Mouse (Mus musculus): ENCODE data around the gene Spink4. TPM values are rescaled to one million over a fixed set of nuclear protein-coding genes. Genes with fewer than 3 reads are reported as not detected.

Spink4 gene
- polyA plus RNA-seq, 1 experiment from 2014 or later: 1.0 TPM

DNA sequence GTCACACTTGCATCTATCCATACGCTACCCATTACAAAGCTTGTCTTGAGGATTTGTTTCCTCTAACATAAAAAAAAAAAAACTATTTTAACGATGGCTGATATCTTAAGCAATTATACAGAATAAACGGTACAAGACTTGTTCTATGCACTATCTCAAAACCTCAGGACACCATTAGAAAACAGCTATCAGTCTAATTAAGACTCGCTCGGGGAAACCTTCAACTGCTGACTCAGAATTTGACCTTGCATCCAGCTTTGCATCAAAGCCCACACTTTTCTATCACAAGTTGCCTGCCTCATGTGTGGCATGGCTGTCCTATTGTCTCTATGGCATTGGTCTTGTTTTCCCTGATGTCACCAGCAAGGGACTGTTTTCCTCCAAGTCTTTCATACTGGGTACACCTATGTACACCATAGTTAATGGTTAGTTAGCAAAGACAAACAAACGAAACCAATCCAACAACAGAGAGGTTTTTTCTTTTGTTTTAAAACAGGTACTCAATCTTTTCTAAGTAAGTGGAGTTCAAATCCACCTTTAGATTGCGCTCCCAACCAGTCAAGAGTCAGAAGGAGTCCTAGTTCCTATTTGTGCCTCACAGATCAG is 26.8 kb downstream of the Spink4 start:
- 77% methylated on average over 7 of the region's 7 CpGs for WGBS
- Histone ChIP-seq H3K4me1 (replicated peaks; ENCODE audit: insufficient read depth, low read length) (peaks cover 14% of the 10 kb centered on the region), H3K4me2 (ENCODE audit: low read length) (peak overlapping the region; percentile 76), H3K36me3 (ENCODE audit: insufficient read depth, low read length) (peaks cover 31% of the 10 kb centered on the region), H3K9ac (ENCODE audit: low read depth, low read length) (peak overlapping the region; percentile 85; the same call in 1 of the 2 replicates), H3K27me3 (ENCODE audit: insufficient read depth, low read length) (no peaks in the 10 kb centered on the region), H3K4me3 (replicated peaks; ENCODE audit: low read depth, low read length) (peak overlapping the region; percentile 70), H3K9me3 (replicated peaks; ENCODE audit: low read length) (no peaks in the 10 kb centered on the region), H3K27ac (0 out of 2 replicates have a peak overlapping the region, but pooled peaks have one; percentile 88)
- ATAC-seq (replicated peaks; ENCODE audit: low FRiP score, low read depth) (no peak), DNase-seq (ENCODE audit: low spot score) (no peak)
- no peak for TF ChIP-seq CTCF (IDR thresholded peaks at IDR 0.05; ENCODE audit: low read depth)

DNA sequence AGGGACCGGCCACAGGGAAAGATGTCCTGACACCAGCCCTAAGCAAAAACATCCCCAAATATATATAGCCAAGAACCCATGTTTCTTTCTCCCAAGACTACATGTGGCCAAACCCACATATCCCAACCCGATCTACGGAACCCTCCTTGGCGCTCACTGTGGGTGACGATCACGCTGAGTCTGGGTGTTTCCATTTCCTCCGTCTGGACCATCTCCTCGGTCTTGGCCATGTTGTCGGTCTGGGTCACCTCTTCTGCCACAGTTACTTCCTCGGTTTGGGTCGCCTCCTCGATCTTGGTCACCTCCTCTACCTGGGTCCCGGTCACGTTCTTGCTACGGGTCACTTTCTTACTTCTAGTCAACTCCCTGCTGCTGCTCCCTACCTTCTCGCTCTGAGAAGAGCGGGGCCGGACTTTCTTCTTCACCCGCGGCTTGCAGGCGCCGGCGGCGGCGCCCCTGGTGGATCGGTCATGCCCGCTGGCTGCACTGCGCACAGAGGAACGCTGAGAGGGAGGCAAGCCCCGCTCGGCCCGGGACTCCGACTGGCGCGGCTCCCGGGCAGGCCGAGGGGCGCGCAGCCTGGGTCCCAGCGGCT is 27.8 kb downstream of the Spink4 start:
- peaks cover 25% of the 10 kb centered on the region for H3K36me3 ChIP-seq (ENCODE audit: insufficient read depth, low read length)
- TF ChIP-seq CTCF (IDR thresholded peaks at IDR 0.05; ENCODE audit: low read depth): peak; percentile 30
- H3K27ac ChIP-seq: peak overlapping the region; percentile 88
- DNase-seq (ENCODE audit: low spot score) (peak; percentile 70), ATAC-seq (replicated peaks; ENCODE audit: low FRiP score, low read depth) (no peak; the same call in 1 of the 2 replicates)
- WGBS: under 1% methylated on average over 39 of the region's 40 CpGs
- peak overlapping the region; percentile 76 for H3K4me2 ChIP-seq (ENCODE audit: low read length)
- H3K9ac ChIP-seq (ENCODE audit: low read depth, low read length): peak overlapping the region; percentile 85
- H3K4me1 ChIP-seq (replicated peaks; ENCODE audit: insufficient read depth, low read length): peaks cover 14% of the 10 kb centered on the region
- H3K4me3 ChIP-seq (replicated peaks; ENCODE audit: low read depth, low read length): peak overlapping the region; percentile 70
- no peaks in the 10 kb centered on the region for H3K27me3 ChIP-seq (ENCODE audit: insufficient read depth, low read length)
- H3K9me3 ChIP-seq (replicated peaks; ENCODE audit: low read length): no peaks in the 10 kb centered on the region

DNA sequence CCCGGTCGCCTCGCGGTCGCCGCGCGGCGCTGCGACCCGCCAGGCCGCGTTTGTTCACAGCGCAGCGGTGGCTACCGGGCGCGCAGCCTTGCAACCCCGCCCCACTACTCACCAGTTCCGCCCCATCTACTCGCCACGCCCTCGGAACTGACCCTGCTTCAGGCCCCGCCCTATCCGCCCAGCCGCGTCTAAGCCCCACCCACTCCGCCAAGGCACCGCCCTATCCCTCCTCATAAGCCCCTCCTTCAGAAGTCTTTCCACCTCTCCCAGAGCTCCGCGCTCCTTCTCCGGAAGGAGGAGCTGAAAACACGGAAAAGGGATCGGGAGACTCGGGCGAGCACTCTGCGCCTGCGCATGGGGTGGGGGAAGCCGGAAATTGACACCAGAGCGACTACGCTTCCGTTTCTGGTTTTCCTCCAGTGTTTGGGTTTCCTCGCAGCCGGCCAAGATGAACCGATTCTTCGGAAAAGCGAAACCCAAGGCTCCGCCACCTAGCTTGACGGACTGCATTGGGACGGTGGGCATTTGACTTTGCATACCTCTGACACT is 28.4 kb downstream of the Spink4 start, which contains the start of the genes Bag1 and Chmp5:
Bag1 (minus strand) TSS at position 135 of the 549 bp plus-strand sequence.
Chmp5 (plus strand) TSS at position 248 of the 549 bp plus-strand sequence.
- Histone ChIP-seq H3K27me3 (ENCODE audit: insufficient read depth, low read length) (no peaks in the 10 kb centered on the region), H3K9ac (ENCODE audit: low read depth, low read length) (peak within 1 kb of the TSS; percentile 85), H3K27ac (peak within 1 kb of the TSS; percentile 88), H3K4me2 (ENCODE audit: low read length) (peak within 1 kb of the TSS; percentile 76), H3K9me3 (replicated peaks; ENCODE audit: low read length) (no peaks in the 10 kb centered on the region), H3K4me1 (replicated peaks; ENCODE audit: insufficient read depth, low read length) (peaks cover 14% of the 10 kb centered on the region), H3K4me3 (replicated peaks; ENCODE audit: low read depth, low read length) (peak within 1 kb of the TSS; percentile 70), H3K36me3 (ENCODE audit: insufficient read depth, low read length) (peaks cover 30% of the 10 kb centered on the region; the same call in 1 of the 2 replicates)
- WGBS: under 1% methylated on average over 34 of the region's 50 CpGs
- DNase-seq (ENCODE audit: low spot score) (peak; percentile 100), ATAC-seq (replicated peaks; ENCODE audit: low FRiP score, low read depth) (peak; percentile 97)
- TF ChIP-seq CTCF (IDR thresholded peaks at IDR 0.05; ENCODE audit: low read depth): peak; percentile 41; the same call in 1 of the 2 replicates

DNA sequence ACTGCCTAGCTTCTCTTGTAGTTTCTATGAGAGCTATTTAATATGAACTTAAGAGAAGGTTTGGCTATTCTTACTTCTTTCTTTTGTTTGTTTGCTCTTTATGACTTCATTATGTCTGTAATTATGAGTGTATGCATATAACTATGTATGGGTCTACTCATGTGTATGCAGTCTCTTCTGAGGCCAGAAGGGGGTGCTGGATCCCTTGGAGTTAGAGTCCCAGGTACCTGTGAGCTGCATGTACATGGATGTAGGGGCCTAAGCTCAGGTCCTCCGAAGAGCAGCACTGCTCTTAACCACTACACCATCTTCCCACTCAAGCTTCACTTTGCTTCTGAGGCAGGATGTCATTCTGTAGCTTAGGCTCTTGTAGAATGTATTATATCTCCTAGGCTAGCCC is 33.7 kb downstream of the Spink4 start:
- ATAC-seq (replicated peaks; ENCODE audit: low FRiP score, low read depth): no peak
- no peaks in the 10 kb centered on the region for H3K9me3 ChIP-seq (replicated peaks; ENCODE audit: low read length)
- WGBS: 96% methylated on average over 1 of the region's 1 CpGs

DNA sequence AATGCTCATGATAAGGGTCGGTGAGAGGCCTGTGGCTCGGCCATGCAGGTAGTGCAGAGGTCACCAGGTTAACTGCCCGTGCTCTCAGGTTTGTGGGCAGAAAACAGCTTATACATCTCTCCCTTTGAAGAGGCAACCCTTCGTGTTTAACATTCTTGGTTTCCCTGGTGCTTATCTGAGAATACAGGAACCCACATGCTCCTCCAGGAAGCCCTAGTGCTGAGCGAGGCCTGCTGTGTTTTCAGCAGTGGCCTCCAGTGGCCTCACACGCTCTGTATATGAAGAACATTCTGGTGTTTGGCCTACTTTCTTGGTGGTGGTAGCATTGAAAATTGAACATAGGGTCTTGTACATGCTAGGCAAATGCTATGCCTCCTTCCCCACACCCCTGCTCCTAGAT is 36.1 kb downstream of the Spink4 start:
- WGBS: 75% methylated on average over 6 of the region's 6 CpGs
- ATAC-seq (replicated peaks; ENCODE audit: low FRiP score, low read depth): no peak
- no peak for TF ChIP-seq CTCF (IDR thresholded peaks at IDR 0.05; ENCODE audit: low read depth)

More for the DNA sequence above, 33.7 kb downstream of the Spink4 start:
- Histone ChIP-seq H3K27ac (no peak overlapping the region), H3K36me3 (ENCODE audit: insufficient read depth, low read length) (peaks cover 37% of the 10 kb centered on the region), H3K4me3 (replicated peaks; ENCODE audit: low read depth, low read length) (no peak overlapping the region), H3K9ac (ENCODE audit: low read depth, low read length) (no peak overlapping the region), H3K4me2 (ENCODE audit: low read length) (no peak overlapping the region), H3K27me3 (ENCODE audit: insufficient read depth, low read length) (no peaks in the 10 kb centered on the region), H3K4me1 (replicated peaks; ENCODE audit: insufficient read depth, low read length) (peaks cover 8% of the 10 kb centered on the region; the same call in 1 of the 2 replicates)
- peak; percentile 57 for TF ChIP-seq CTCF (IDR thresholded peaks at IDR 0.05; ENCODE audit: low read depth)
- DNase-seq (ENCODE audit: low spot score): no peak

DNA sequence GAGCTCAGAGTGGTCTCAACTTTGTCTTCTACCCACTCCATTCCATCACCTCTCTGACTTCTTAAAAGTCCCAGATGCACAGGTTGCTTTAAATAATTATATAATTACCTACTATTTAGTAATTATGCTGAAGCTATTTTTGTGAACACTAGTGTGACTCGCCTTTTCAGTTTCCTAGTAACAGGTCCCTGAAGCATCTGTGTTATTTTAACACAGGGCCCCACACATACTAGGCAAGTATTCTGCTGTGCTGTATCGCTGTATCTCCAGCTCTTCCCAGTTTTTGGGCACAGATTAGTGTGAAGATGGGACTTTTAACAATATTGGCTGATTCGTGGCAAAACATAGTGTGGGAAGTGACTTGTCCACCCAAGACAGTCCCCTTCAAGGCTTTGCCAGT is 43.7 kb downstream of the Spink4 start:
- Histone ChIP-seq H3K4me3 (replicated peaks; ENCODE audit: low read depth, low read length) (no peak overlapping the region), H3K36me3 (ENCODE audit: insufficient read depth, low read length) (peaks cover 53% of the 10 kb centered on the region), H3K4me2 (ENCODE audit: low read length) (no peak overlapping the region), H3K27me3 (ENCODE audit: insufficient read depth, low read length) (no peaks in the 10 kb centered on the region), H3K27ac (no peak overlapping the region), H3K9me3 (replicated peaks; ENCODE audit: low read length) (no peaks in the 10 kb centered on the region), H3K4me1 (replicated peaks; ENCODE audit: insufficient read depth, low read length) (no peaks in the 10 kb centered on the region), H3K9ac (ENCODE audit: low read depth, low read length) (no peak overlapping the region)
- WGBS: 90% methylated on average over 3 of the region's 3 CpGs
- ATAC-seq (replicated peaks; ENCODE audit: low FRiP score, low read depth) (no peak), DNase-seq (ENCODE audit: low spot score) (no peak)
- no peak for TF ChIP-seq CTCF (IDR thresholded peaks at IDR 0.05; ENCODE audit: low read depth)

More for the DNA sequence above, 36.1 kb downstream of the Spink4 start:
- H3K4me3 ChIP-seq (replicated peaks; ENCODE audit: low read depth, low read length): no peak overlapping the region
- no peaks in the 10 kb centered on the region for H3K27me3 ChIP-seq (ENCODE audit: insufficient read depth, low read length)
- H3K36me3 ChIP-seq (ENCODE audit: insufficient read depth, low read length): peaks cover 56% of the 10 kb centered on the region
- H3K9ac ChIP-seq (ENCODE audit: low read depth, low read length): no peak overlapping the region
- no peaks in the 10 kb centered on the region for H3K9me3 ChIP-seq (replicated peaks; ENCODE audit: low read length)
- no peak overlapping the region for H3K4me2 ChIP-seq (ENCODE audit: low read length)
- H3K4me1 ChIP-seq (replicated peaks; ENCODE audit: insufficient read depth, low read length): no peaks in the 10 kb centered on the region
- no peak overlapping the region for H3K27ac ChIP-seq
- no peak for DNase-seq (ENCODE audit: low spot score)
